Mouse (Mus musculus): ENCODE data around the gene Sprtn. TPM values are rescaled to one million over a fixed set of nuclear protein-coding genes. Genes with fewer than 3 reads are reported as not detected.

Gene Sprtn
- polyA plus RNA-seq, 1 experiment from 2014 or later: 10.7 TPM

DNA sequence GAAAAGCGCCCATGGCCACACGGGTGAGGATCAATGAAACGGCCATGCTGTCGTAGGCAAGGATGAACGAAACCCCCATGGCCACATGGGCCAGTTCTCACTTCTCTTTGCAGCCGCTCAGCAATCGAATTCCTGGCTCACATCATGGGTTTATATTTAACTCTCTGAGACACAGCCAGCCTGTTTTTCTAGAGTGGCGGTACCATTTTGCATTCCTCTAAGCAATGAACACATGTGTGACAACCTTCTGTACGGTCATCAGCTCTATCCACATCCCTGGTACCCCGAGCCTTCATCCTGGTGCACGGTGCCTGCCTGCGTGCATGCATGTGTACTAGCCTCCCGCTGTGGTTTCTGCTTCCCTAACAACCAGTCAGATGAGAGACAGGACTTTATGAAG, 32.4 kb downstream of the Sprtn start:
- ATAC-seq (replicated peaks): no peak
- Histone ChIP-seq H3K9ac (no peak overlapping the region), H3K4me3 (no peak overlapping the region), H3K36me3 (replicated peaks) (no peaks in the 10 kb centered on the region), H3K4me1 (peaks cover 4% of the 10 kb centered on the region; the same call in 1 of the 2 replicates), H3K9me3 (no peaks in the 10 kb centered on the region), H3K4me2 (no peak overlapping the region), H3K27ac (no peak overlapping the region), H3K27me3 (replicated peaks) (no peaks in the 10 kb centered on the region)
- WGBS: 95% methylated on average over 13 of the region's 13 CpGs

DNA sequence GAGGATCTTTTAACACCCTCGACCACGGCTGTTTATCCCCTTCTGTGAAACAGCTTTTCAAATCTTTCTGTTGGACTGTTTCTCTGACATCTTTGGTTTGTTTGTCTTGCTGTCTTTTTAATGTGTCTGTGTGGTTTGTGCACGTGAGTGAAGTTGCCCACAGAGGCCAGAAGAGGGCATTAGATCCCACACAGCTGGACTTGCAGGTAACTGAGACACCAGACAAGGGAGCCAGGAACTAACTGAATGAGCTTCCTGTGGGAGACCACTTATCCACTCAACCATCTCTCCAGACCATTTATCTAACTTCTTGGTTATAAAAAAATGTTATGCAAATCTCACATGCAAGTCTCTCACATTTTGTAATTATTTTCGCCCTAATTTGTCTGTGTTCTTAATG, 33.0 kb downstream of the Sprtn start:
- Histone ChIP-seq H3K4me1 (peaks cover 3% of the 10 kb centered on the region; the same call in 1 of the 2 replicates), H3K27me3 (replicated peaks) (no peaks in the 10 kb centered on the region), H3K27ac (no peak overlapping the region), H3K4me2 (no peak overlapping the region), H3K9me3 (no peaks in the 10 kb centered on the region), H3K36me3 (replicated peaks) (no peaks in the 10 kb centered on the region), H3K9ac (no peak overlapping the region), H3K4me3 (no peak overlapping the region)
- no peak for ATAC-seq (replicated peaks)
- 84% methylated on average over 4 of the region's 4 CpGs for WGBS

GRCm38 (mm10) chr8:124932435-124932834, 34.7 kb downstream of the Sprtn start:
- no peak overlapping the region for H3K9ac ChIP-seq
- H3K4me1 ChIP-seq: no peaks in the 10 kb centered on the region; the same call in 1 of the 2 replicates
- H3K36me3 ChIP-seq (replicated peaks): no peaks in the 10 kb centered on the region
- no peak overlapping the region for H3K27ac ChIP-seq
- no peaks in the 10 kb centered on the region for H3K27me3 ChIP-seq (replicated peaks)
- no peak overlapping the region for H3K4me2 ChIP-seq
- no peak overlapping the region for H3K4me3 ChIP-seq
- 78% methylated on average over 3 of the region's 3 CpGs for WGBS
- no peak for ATAC-seq (replicated peaks)
- no peaks in the 10 kb centered on the region for H3K9me3 ChIP-seq

DNA sequence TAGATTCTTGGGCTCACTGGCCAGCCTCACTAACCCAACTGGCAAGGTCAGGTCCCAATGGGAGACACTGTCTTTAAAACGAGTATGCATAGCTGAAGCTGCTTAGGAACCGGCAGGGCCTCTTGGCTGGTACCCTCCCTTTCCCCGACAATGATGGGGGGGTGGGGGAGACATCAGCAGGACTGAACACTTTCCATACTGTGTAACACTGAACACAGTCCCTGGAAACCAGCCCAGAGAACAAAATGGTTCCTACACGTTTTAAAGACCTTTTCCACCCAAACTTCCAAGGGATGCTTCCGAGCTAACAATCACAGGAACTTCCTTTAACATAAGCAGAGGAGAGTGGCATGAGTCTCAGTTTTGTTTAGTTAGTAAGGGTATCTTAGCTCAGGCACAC, 37.4 kb downstream of the Sprtn start:
- H3K27ac ChIP-seq: no peak overlapping the region
- no peaks in the 10 kb centered on the region; the same call in 1 of the 2 replicates for H3K4me1 ChIP-seq
- H3K36me3 ChIP-seq (replicated peaks): 0 out of 2 replicates have a peak, but pooled peaks cover 6% of the 10 kb centered on the region
- no peak overlapping the region for H3K4me2 ChIP-seq
- H3K9me3 ChIP-seq: no peaks in the 10 kb centered on the region
- H3K27me3 ChIP-seq (replicated peaks): no peaks in the 10 kb centered on the region
- ATAC-seq (replicated peaks): no peak
- 83% methylated on average over 5 of the region's 5 CpGs for WGBS
- no peak overlapping the region for H3K9ac ChIP-seq
- no peak overlapping the region for H3K4me3 ChIP-seq

GRCm38 (mm10) chr8:124936699-124937098, 39.0 kb downstream of the Sprtn start:
- Histone ChIP-seq H3K4me3 (no peak overlapping the region), H3K9me3 (no peaks in the 10 kb centered on the region), H3K4me2 (no peak overlapping the region), H3K36me3 (replicated peaks) (0 out of 2 replicates have a peak, but pooled peaks cover 10% of the 10 kb centered on the region), H3K27me3 (replicated peaks) (no peaks in the 10 kb centered on the region), H3K4me1 (0 out of 2 replicates have a peak, but pooled peaks cover 3% of the 10 kb centered on the region), H3K27ac (no peak overlapping the region), H3K9ac (no peak overlapping the region)
- ATAC-seq (replicated peaks): no peak
- WGBS: 96% methylated on average over 10 of the region's 10 CpGs

GRCm38 (mm10) chr8:124937293-124937692, 39.6 kb downstream of the Sprtn start:
- WGBS: 95% methylated on average over 4 of the region's 4 CpGs
- Histone ChIP-seq H3K27me3 (replicated peaks) (no peaks in the 10 kb centered on the region), H3K27ac (no peak overlapping the region)

GRCm38 (mm10) chr8:124943801-124944200, 46.1 kb downstream of the Sprtn start:
- Histone ChIP-seq H3K9me3 (no peaks in the 10 kb centered on the region), H3K27ac (no peak overlapping the region), H3K4me3 (no peak overlapping the region), H3K27me3 (replicated peaks) (no peaks in the 10 kb centered on the region), H3K4me2 (no peak overlapping the region), H3K36me3 (replicated peaks) (0 out of 2 replicates have a peak, but pooled peaks cover 8% of the 10 kb centered on the region), H3K9ac (no peak overlapping the region), H3K4me1 (peaks cover 47% of the 10 kb centered on the region)
- no peak for ATAC-seq (replicated peaks)
- 81% methylated on average over 6 of the region's 6 CpGs for WGBS

More at GRCm38 (mm10) chr8:124937293-124937692, 39.6 kb downstream of the Sprtn start:
- no peak overlapping the region for H3K9ac ChIP-seq
- no peak for ATAC-seq (replicated peaks)
- no peaks in the 10 kb centered on the region for H3K9me3 ChIP-seq
- 0 out of 2 replicates have a peak, but pooled peaks cover 3% of the 10 kb centered on the region for H3K4me1 ChIP-seq
- H3K4me3 ChIP-seq: no peak overlapping the region
- 0 out of 2 replicates have a peak, but pooled peaks cover 10% of the 10 kb centered on the region for H3K36me3 ChIP-seq (replicated peaks)
- no peak overlapping the region for H3K4me2 ChIP-seq

GRCm38 (mm10) chr8:124944406-124944805, 46.7 kb downstream of the Sprtn start:
- H3K27ac ChIP-seq: no peak overlapping the region
- H3K36me3 ChIP-seq (replicated peaks): 0 out of 2 replicates have a peak, but pooled peaks cover 4% of the 10 kb centered on the region
- peak overlapping the region; percentile 10; the same call in 1 of the 2 replicates for H3K4me2 ChIP-seq
- H3K4me1 ChIP-seq: peaks cover 47% of the 10 kb centered on the region
- 62% methylated on average over 7 of the region's 7 CpGs for WGBS
- no peaks in the 10 kb centered on the region for H3K27me3 ChIP-seq (replicated peaks)
- no peak for ATAC-seq (replicated peaks)
- H3K9me3 ChIP-seq: no peaks in the 10 kb centered on the region
- H3K4me3 ChIP-seq: no peak overlapping the region
- H3K9ac ChIP-seq: no peak overlapping the region

- under 1% methylated on average over 67 of the region's 67 CpGs for WGBS
- ATAC-seq (replicated peaks): peak; percentile 35
- Histone ChIP-seq H3K27ac (peak overlapping the region; percentile 97), H3K4me3 (peak overlapping the region; percentile 87), H3K9me3 (no peaks in the 10 kb centered on the region), H3K27me3 (replicated peaks) (no peaks in the 10 kb centered on the region), H3K4me2 (peak overlapping the region; percentile 84), H3K36me3 (replicated peaks) (no peaks in the 10 kb centered on the region), H3K9ac (peak overlapping the region; percentile 94), H3K4me1 (peaks cover 58% of the 10 kb centered on the region)
These were observed 50.4 kb downstream of the Sprtn start for GRCm38 (mm10) chr8:124947865-124948732.

- ATAC-seq (replicated peaks): peak; percentile 53
- Histone ChIP-seq H3K4me3 (peak overlapping the region; percentile 87), H3K9me3 (no peaks in the 10 kb centered on the region), H3K36me3 (replicated peaks) (no peaks in the 10 kb centered on the region), H3K4me2 (peak overlapping the region; percentile 84), H3K27me3 (replicated peaks) (no peaks in the 10 kb centered on the region), H3K4me1 (peaks cover 52% of the 10 kb centered on the region), H3K27ac (peak overlapping the region; percentile 97), H3K9ac (peak overlapping the region; percentile 94)
- under 1% methylated on average over 39 of the region's 62 CpGs for WGBS
These were observed 51.0 kb downstream of the Sprtn start for GRCm38 (mm10) chr8:124948733-124949111.

GRCm38 (mm10) chr8:124949209-124950068, 51.8 kb downstream of the Sprtn start, which contains the start of gene Egln1:
Egln1 (minus strand) TSS chr8:124949324.
- 1% methylated on average over 34 of the region's 98 CpGs for WGBS
- peak within 1 kb of the TSS; percentile 97 for H3K27ac ChIP-seq
- peak within 1 kb of the TSS; percentile 87 for H3K4me3 ChIP-seq
- no peaks in the 10 kb centered on the region for H3K9me3 ChIP-seq
- no peaks in the 10 kb centered on the region for H3K36me3 ChIP-seq (replicated peaks)
- H3K4me2 ChIP-seq: peak within 1 kb of the TSS; percentile 84
- no peaks in the 10 kb centered on the region for H3K27me3 ChIP-seq (replicated peaks)
- peak within 1 kb of the TSS; percentile 94 for H3K9ac ChIP-seq
- ATAC-seq (replicated peaks): peak; percentile 88
- H3K4me1 ChIP-seq: peaks cover 45% of the 10 kb centered on the region

GRCm38 (mm10) chr8:124950069-124950456, 52.4 kb downstream of the Sprtn start:
- no peaks in the 10 kb centered on the region for H3K27me3 ChIP-seq (replicated peaks)
- no peak for ATAC-seq (replicated peaks)
- H3K36me3 ChIP-seq (replicated peaks): no peaks in the 10 kb centered on the region
- peaks cover 39% of the 10 kb centered on the region for H3K4me1 ChIP-seq
- peak overlapping the region; percentile 84 for H3K4me2 ChIP-seq
- H3K27ac ChIP-seq: peak overlapping the region; percentile 97
- WGBS: 25% methylated on average over 10 of the region's 10 CpGs
- H3K9ac ChIP-seq: peak overlapping the region; percentile 94
- H3K9me3 ChIP-seq: no peaks in the 10 kb centered on the region
- peak overlapping the region; percentile 87 for H3K4me3 ChIP-seq
